Mouse (Mus musculus) stomach, postnatal 0 days (tissue): ENCODE measurements around the gene Cfap299.

ENCODE experiments used
- CTCF ChIP-seq: IDR thresholded peaks from 2 replicates; pipeline ENCODE4 v1.5.1; 2016; ENCODE audit warnings: antibody characterized with exemption, low read depth, mild to moderate bottlenecking, moderate library complexity
- EP300 ChIP-seq: optimal IDR thresholded peaks from 2 replicates; pipeline ENCODE3; 2016; ENCODE audit warnings: antibody characterized with exemption

- TF ChIP-seq CTCF (no peak), EP300 (no peak)
Observed at GRCm38 (mm10) chr5:98292388-98293048, 36.6 kb upstream of the Cfap299 start.
